Mouse (Mus musculus) midbrain, embryonic 11.5 days (tissue): ENCODE results near the gene Plg. TPM values are rescaled to one million over a fixed set of nuclear protein-coding genes. Genes with fewer than 3 reads are reported as not detected.

Experiments used
- ATAC-seq: fragments of 200-750 bp; cut with Nextera tagmentation; 2 replicates; pipeline ENCODE4 v1.8.0; 2017; ENCODE audit warnings: moderate TSS enrichment, moderate library complexity; ENCODE audit not compliant: low FRiP score
- DNase-seq: peaks from one replicate; pipeline ENCODE4 v3.0.0; 2015; ENCODE audit warnings: low spot score; ENCODE audit errors: missing footprints
- H3K27ac ChIP-seq: fragments of 300-500 bp; sonication (generic); 2 replicates; pipeline ENCODE4 v1.5.1; 2014; ENCODE audit warnings: low read depth, low read length
- H3K27me3 ChIP-seq: fragments of 300-500 bp; sonication (generic); 2 replicates; pipeline ENCODE4 v1.6.1; 2014; ENCODE audit warnings: mild to moderate bottlenecking, low read length, moderate library complexity, mixed read lengths; ENCODE audit not compliant: control insufficient read depth, insufficient read depth
- H3K36me3 ChIP-seq: fragments of 300-500 bp; sonication (generic); 2 replicates; pipeline ENCODE4 v1.6.1; 2014; ENCODE audit warnings: mild to moderate bottlenecking, low read length, moderate library complexity, mixed read lengths; ENCODE audit not compliant: control insufficient read depth, insufficient read depth
- H3K4me1 ChIP-seq: fragments of 300-500 bp; sonication (generic); 2 replicates; pipeline ENCODE4 v1.6.1; 2014; ENCODE audit warnings: low read length; ENCODE audit not compliant: control insufficient read depth, insufficient read depth
- H3K4me2 ChIP-seq: fragments of 300-500 bp; sonication (generic); 2 replicates; pipeline ENCODE4 v1.6.1; 2014; ENCODE audit warnings: mild to moderate bottlenecking, moderate library complexity
- H3K4me3 ChIP-seq: fragments of 300-500 bp; sonication (generic); 2 replicates; pipeline ENCODE4 v1.5.1; 2014; ENCODE audit warnings: low read depth, low read length
- H3K9ac ChIP-seq: fragments of 300-500 bp; sonication (generic); 2 replicates; pipeline ENCODE4 v1.6.1; 2014; ENCODE audit warnings: low read length
- H3K9me3 ChIP-seq: fragments of 300-500 bp; sonication (generic); 2 replicates; pipeline ENCODE4 v1.6.1; 2016; ENCODE audit warnings: low read length; ENCODE audit not compliant: control insufficient read depth
- WGBS: fragments of 180-500 bp; shearing (Covaris S2); extraction: QIAGEN DNeasy Blood & Tissue Kit; methylation state at CpG from one replicate; pipeline ENCODE4 v1.1.7; 2014; 5-methylcytosine and 5-hydroxymethylcytosine counted together
- polyA plus RNA-seq: library from polyadenylated mRNA; unstranded; fragments of >200 nt; fragmentation: Nextera tagmentation; extraction: Ambion mirVana; gene quantifications from 2 replicates; pipeline ENCODE4 v1.2.1, GENCODE M21; 2014

The Plg gene
- polyA plus RNA-seq, 1 experiment from 2014 or later, result not detected

DNA sequence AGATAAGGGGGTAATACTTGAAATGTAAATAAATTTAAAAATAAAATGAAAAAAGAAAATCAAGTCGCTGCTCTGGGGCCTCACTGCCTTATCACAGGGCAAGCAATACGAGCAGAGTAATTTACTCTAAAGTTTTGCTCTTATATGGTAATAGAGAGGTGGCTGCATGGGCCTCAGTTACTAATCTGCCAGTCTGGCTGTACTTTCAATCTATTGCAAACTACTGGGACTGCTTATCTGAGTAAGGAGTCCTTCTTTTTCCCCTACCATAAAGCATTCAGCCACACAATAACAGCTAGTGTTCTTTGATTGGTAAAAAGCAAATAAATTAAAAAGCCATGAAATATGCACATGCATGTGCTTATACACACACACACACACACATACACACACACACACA lies 3.2 kb downstream of the Plg start:
- no peak overlapping the region for H3K27ac ChIP-seq
- no peaks in the 10 kb centered on the region for H3K36me3 ChIP-seq
- ATAC-seq (no peak), DNase-seq (no peak)
- H3K4me1 ChIP-seq, result no peaks in the 10 kb centered on the region
- H3K27me3 ChIP-seq, result no peaks in the 10 kb centered on the region
- no peaks in the 10 kb centered on the region for H3K9me3 ChIP-seq
- no peak overlapping the region for H3K4me3 ChIP-seq
- H3K4me2 ChIP-seq, result no peak overlapping the region
- WGBS, result 92% methylated on average over 2 of the region's 2 CpGs
- H3K9ac ChIP-seq, result no peak overlapping the region

DNA sequence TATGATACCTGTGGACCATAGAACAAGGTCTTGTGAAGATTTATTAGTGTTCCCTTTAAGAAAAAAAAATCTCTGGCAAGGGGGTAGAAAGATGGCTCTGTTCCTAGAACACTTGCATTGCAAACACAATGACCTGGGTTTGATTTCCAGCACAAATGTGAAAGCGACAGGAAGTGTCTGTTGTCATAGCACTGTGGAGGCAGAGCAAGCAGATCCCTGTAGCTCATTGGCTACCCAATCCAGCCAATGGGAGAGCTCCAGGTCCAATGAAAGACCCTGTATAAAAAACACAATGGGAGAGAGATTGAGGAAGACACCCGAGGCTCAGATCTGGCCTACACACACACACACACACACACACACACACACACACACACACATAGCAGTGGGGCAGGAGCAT lies 4.1 kb downstream of the Plg start:
- Histone ChIP-seq H3K9me3 (no peaks in the 10 kb centered on the region), H3K27ac (no peak overlapping the region), H3K4me1 (no peaks in the 10 kb centered on the region), H3K27me3 (no peaks in the 10 kb centered on the region), H3K4me2 (no peak overlapping the region), H3K9ac (no peak overlapping the region), H3K4me3 (no peak overlapping the region), H3K36me3 (no peaks in the 10 kb centered on the region)
- DNase-seq (no peak), ATAC-seq (peak; percentile 83)
- 43% methylated on average over 2 of the region's 2 CpGs for WGBS

GRCm38 (mm10) chr17:12385049-12385794 lies 6.8 kb downstream of the Plg start:
- Histone ChIP-seq H3K4me2 (no peak overlapping the region), H3K36me3 (no peaks in the 10 kb centered on the region), H3K27me3 (no peaks in the 10 kb centered on the region), H3K4me1 (no peaks in the 10 kb centered on the region), H3K9me3 (no peaks in the 10 kb centered on the region), H3K27ac (no peak overlapping the region), H3K9ac (no peak overlapping the region), H3K4me3 (no peak overlapping the region)
- no peak for ATAC-seq
- 77% methylated on average over 8 of the region's 8 CpGs for WGBS
- DNase-seq, result no peak

GRCm38 (mm10) chr17:12387781-12388180 lies 9.4 kb downstream of the Plg start:
- H3K4me1 ChIP-seq, result no peaks in the 10 kb centered on the region
- no peaks in the 10 kb centered on the region for H3K36me3 ChIP-seq
- 88% methylated on average over 2 of the region's 2 CpGs for WGBS
- ATAC-seq (no peak), DNase-seq (no peak)
- no peaks in the 10 kb centered on the region for H3K9me3 ChIP-seq
- no peak overlapping the region for H3K27ac ChIP-seq
- H3K27me3 ChIP-seq, result no peaks in the 10 kb centered on the region
- no peak overlapping the region for H3K4me2 ChIP-seq
- no peak overlapping the region for H3K4me3 ChIP-seq
- H3K9ac ChIP-seq, result no peak overlapping the region

- Histone ChIP-seq H3K27ac (no peak overlapping the region), H3K4me1 (no peaks in the 10 kb centered on the region), H3K9me3 (no peaks in the 10 kb centered on the region), H3K36me3 (no peaks in the 10 kb centered on the region), H3K9ac (no peak overlapping the region), H3K27me3 (no peaks in the 10 kb centered on the region), H3K4me3 (no peak overlapping the region), H3K4me2 (no peak overlapping the region)
- WGBS, result 93% methylated on average over 7 of the region's 7 CpGs
- ATAC-seq (no peak), DNase-seq (no peak)
Measured at GRCm38 (mm10) chr17:12388239-12388638, 9.8 kb downstream of the Plg start.

- Histone ChIP-seq H3K27ac (no peak overlapping the region), H3K27me3 (no peaks in the 10 kb centered on the region), H3K4me1 (no peaks in the 10 kb centered on the region), H3K9me3 (no peaks in the 10 kb centered on the region), H3K4me2 (no peak overlapping the region), H3K9ac (no peak overlapping the region), H3K4me3 (no peak overlapping the region), H3K36me3 (no peaks in the 10 kb centered on the region)
- 93% methylated on average over 9 of the region's 9 CpGs for WGBS
- no peak for DNase-seq
- no peak for ATAC-seq
Measured at GRCm38 (mm10) chr17:12396163-12396677, 17.8 kb downstream of the Plg start.

- DNase-seq (no peak), ATAC-seq (no peak)
- Histone ChIP-seq H3K4me3 (no peak overlapping the region), H3K9me3 (no peaks in the 10 kb centered on the region), H3K4me1 (no peaks in the 10 kb centered on the region), H3K27me3 (no peaks in the 10 kb centered on the region), H3K4me2 (no peak overlapping the region), H3K36me3 (no peaks in the 10 kb centered on the region), H3K27ac (no peak overlapping the region), H3K9ac (no peak overlapping the region)
- 76% methylated on average over 7 of the region's 7 CpGs for WGBS
Measured at GRCm38 (mm10) chr17:12403420-12403819, 25.0 kb downstream of the Plg start.

GRCm38 (mm10) chr17:12409346-12409944 lies 31.0 kb downstream of the Plg start:
- no peaks in the 10 kb centered on the region for H3K4me1 ChIP-seq
- no peak overlapping the region for H3K4me2 ChIP-seq
- H3K36me3 ChIP-seq, result no peaks in the 10 kb centered on the region
- no peak overlapping the region for H3K9ac ChIP-seq
- H3K27ac ChIP-seq, result no peak overlapping the region
- ATAC-seq (no peak), DNase-seq (no peak)
- H3K4me3 ChIP-seq, result no peak overlapping the region
- H3K27me3 ChIP-seq, result no peaks in the 10 kb centered on the region
- WGBS, result 87% methylated on average over 11 of the region's 11 CpGs
- no peaks in the 10 kb centered on the region for H3K9me3 ChIP-seq

GRCm38 (mm10) chr17:12412181-12412890 lies 33.9 kb downstream of the Plg start:
- no peak overlapping the region for H3K4me3 ChIP-seq
- no peaks in the 10 kb centered on the region for H3K36me3 ChIP-seq
- no peaks in the 10 kb centered on the region for H3K9me3 ChIP-seq
- DNase-seq (no peak), ATAC-seq (no peak)
- no peak overlapping the region for H3K27ac ChIP-seq
- H3K4me2 ChIP-seq, result no peak overlapping the region
- H3K9ac ChIP-seq, result no peak overlapping the region
- H3K4me1 ChIP-seq, result no peaks in the 10 kb centered on the region
- WGBS, result 77% methylated on average over 10 of the region's 10 CpGs
- H3K27me3 ChIP-seq, result no peaks in the 10 kb centered on the region
